Mouse (Mus musculus): ENCODE results near the gene Npepps.
"Not testable (repeated sequence)": the region's sequence is repeated elsewhere in the genome, so short reads cannot be mapped to it uniquely, and the experiment has no call there.

The Npepps gene

GRCm38 (mm10) chr11:97280216-97280861, at the start of gene Npepps:
Npepps (minus strand) TSS chr11:97280638.
- peak; percentile 88 for DNase-seq (ENCODE audit: low read depth, low spot score)

- peak; percentile 89 for DNase-seq (ENCODE audit: low read depth, low spot score)
Observed at GRCm38 (mm10) chr11:97328148-97328547, 47.7 kb upstream of the Npepps start.

GRCm38 (mm10) chr11:97325224-97325623, 44.8 kb upstream of the Npepps start:
- DNase-seq (ENCODE audit: low read depth, low spot score) = peak; percentile 73

GRCm38 (mm10) chr11:97321894-97322600, 41.6 kb upstream of the Npepps start:
- peak; percentile 75 for DNase-seq (ENCODE audit: low read depth, low spot score)

GRCm38 (mm10) chr11:97321197-97321596, 40.8 kb upstream of the Npepps start:
- no peak for DNase-seq (ENCODE audit: low read depth, low spot score)

GRCm38 (mm10) chr11:97315504-97316503, 35.4 kb upstream of the Npepps start, which contains the start of gene Mrpl45:
Mrpl45 (plus strand) TSS chr11:97315716.
- DNase-seq (ENCODE audit: low read depth, low spot score) = peak; percentile 100

- no peak for DNase-seq (ENCODE audit: low read depth, low spot score)
Observed at GRCm38 (mm10) chr11:97314751-97315503, 34.5 kb upstream of the Npepps start.

GRCm38 (mm10) chr11:97314110-97314509, 33.7 kb upstream of the Npepps start:
- peak; percentile 90 for DNase-seq (ENCODE audit: low read depth, low spot score)

GRCm38 (mm10) chr11:97312871-97313270, 32.4 kb upstream of the Npepps start:
- DNase-seq (ENCODE audit: low read depth, low spot score) = not testable (repeated sequence)

GRCm38 (mm10) chr11:97310895-97311631, 30.6 kb upstream of the Npepps start:
- peak; percentile 75 for DNase-seq (ENCODE audit: low read depth, low spot score)

- peak; percentile 96 for DNase-seq (ENCODE audit: low read depth, low spot score)
Observed at GRCm38 (mm10) chr11:97309911-97310571, 29.6 kb upstream of the Npepps start.

- peak; percentile 74 for DNase-seq (ENCODE audit: low read depth, low spot score)
Observed at GRCm38 (mm10) chr11:97309451-97309836, 29.0 kb upstream of the Npepps start.

- DNase-seq (ENCODE audit: low read depth, low spot score) = no peak
Observed at GRCm38 (mm10) chr11:97308806-97309450, 28.5 kb upstream of the Npepps start.

GRCm38 (mm10) chr11:97307294-97308069, 27.0 kb upstream of the Npepps start:
- DNase-seq (ENCODE audit: low read depth, low spot score) = no peak

- no peak for DNase-seq (ENCODE audit: low read depth, low spot score)
Observed at GRCm38 (mm10) chr11:97304631-97305030, 24.2 kb upstream of the Npepps start.

- peak; percentile 66 for DNase-seq (ENCODE audit: low read depth, low spot score)
Observed at GRCm38 (mm10) chr11:97302231-97302781, 21.9 kb upstream of the Npepps start.

- no peak for DNase-seq (ENCODE audit: low read depth, low spot score)
Observed at GRCm38 (mm10) chr11:97301406-97301805, 21.0 kb upstream of the Npepps start.

GRCm38 (mm10) chr11:97299939-97300338, 19.5 kb upstream of the Npepps start:
- DNase-seq (ENCODE audit: low read depth, low spot score) = no peak

All from ZHBTc4 (cell line).